Mouse (Mus musculus): ENCODE results near the gene Galnt7. TPM values are rescaled to one million over a fixed set of nuclear protein-coding genes. Genes with fewer than 3 reads are reported as not detected.

The Galnt7 gene
- total RNA-seq, 1 experiment, result 17.7 TPM

DNA sequence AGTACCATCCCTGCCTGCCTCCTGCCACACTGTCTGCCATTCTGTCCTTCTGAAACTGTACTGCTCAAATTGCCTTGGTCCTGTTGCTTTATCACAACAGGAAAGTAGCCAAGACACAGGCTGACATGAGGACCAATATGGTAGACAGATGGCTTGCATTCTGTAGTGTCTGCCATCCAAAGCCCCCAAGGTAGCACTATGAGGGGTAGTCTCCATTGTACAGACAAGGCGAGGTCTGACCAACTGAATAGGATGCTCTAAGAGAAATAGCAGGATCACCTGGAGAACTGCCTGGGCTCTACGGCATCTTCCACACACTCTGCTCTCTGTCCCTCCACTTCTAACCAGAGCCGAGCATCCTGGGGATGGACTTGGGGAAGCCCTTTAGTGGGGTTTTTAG lies 29.8 kb downstream of the Galnt7 start:
- in situ Hi-C loops (cut with MboI; ENCODE audit: low sequenced_read_pairs in 2 of 2, unreplicated experiment in 2 of 2), result no loop called here
- Histone ChIP-seq H3K4me1 (ENCODE audit: control insufficient read depth in 2 of 2, insufficient read depth in 2 of 2, low read length in 2 of 2, poor library complexity in 1 of 2) (no peaks in the 10 kb centered on the region), H3K36me3 (ENCODE audit: control insufficient read depth, insufficient read depth, low read length, poor library complexity, severe bottlenecking) (no peaks in the 10 kb centered on the region), H3K9ac (ENCODE audit: insufficient read depth, low read depth, low read length, poor library complexity, severe bottlenecking) (no peak overlapping the region), H3K9me3 (ENCODE audit: control insufficient read depth, insufficient read depth, low read depth, low read length) (no peaks in the 10 kb centered on the region), H3K27ac (ENCODE audit: insufficient read depth, low read depth, low read length, poor library complexity, severe bottlenecking) (no peak overlapping the region), H3K4me3 (ENCODE audit: insufficient read depth in 1 of 2, low read depth in 1 of 2, low read length in 2 of 2, poor library complexity in 1 of 2, severe bottlenecking in 1 of 2) (no peak overlapping the region)
- no peak for TF ChIP-seq ZNF384 (IDR thresholded peaks at IDR 0.05; ENCODE audit: low read depth, low read length)
- TF ChIP-seq HCFC1 (IDR thresholded peaks at IDR 0.05; ENCODE audit: borderline replicate concordance, insufficient read depth, low read length), result no peak
- TF ChIP-seq ZC3H11A (IDR thresholded peaks at IDR 0.05; ENCODE audit: borderline replicate concordance, low read depth, low read length), result no peak
- TF ChIP-seq CHD2 (IDR thresholded peaks at IDR 0.05; ENCODE audit: low read depth, low read length), result no peak
- no peak for TF ChIP-seq MAFK (IDR thresholded peaks at IDR 0.05; ENCODE audit: insufficient read depth, low read depth, low read length)
- no peak for DNase-seq (ENCODE audit: low read depth, low spot score)

DNA sequence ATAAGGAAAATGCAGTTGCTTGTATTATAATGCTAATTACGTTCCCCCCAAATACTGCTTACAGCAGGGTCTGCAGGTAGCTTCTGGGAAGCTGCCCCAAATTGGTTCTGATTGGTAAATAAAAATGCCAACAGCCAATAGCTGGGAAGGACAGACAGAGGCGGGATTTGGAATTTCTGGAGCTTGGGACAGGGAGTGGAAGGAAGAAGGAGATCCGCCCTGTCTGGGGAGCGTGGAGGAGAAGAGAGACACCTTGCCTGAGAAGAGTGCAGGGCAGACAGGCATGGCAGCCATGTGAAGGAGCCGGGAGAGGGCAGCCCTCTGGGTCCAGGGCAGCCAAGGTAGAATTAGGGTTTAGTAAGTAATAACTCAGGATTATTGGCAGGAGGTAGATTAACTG lies 35.9 kb downstream of the Galnt7 start:
- DNase-seq (ENCODE audit: low read depth, low spot score), result peak; percentile 55
- TF ChIP-seq CHD2 (IDR thresholded peaks at IDR 0.05; ENCODE audit: low read depth, low read length) (no peak), HCFC1 (IDR thresholded peaks at IDR 0.05; ENCODE audit: borderline replicate concordance, insufficient read depth, low read length) (no peak), ZNF384 (IDR thresholded peaks at IDR 0.05; ENCODE audit: low read depth, low read length) (no peak), ZC3H11A (IDR thresholded peaks at IDR 0.05; ENCODE audit: borderline replicate concordance, low read depth, low read length) (no peak), MAFK (IDR thresholded peaks at IDR 0.05; ENCODE audit: insufficient read depth, low read depth, low read length) (no peak)
- H3K4me1 ChIP-seq (ENCODE audit: control insufficient read depth in 2 of 2, insufficient read depth in 2 of 2, low read length in 2 of 2, poor library complexity in 1 of 2), result peaks cover 4 to 9% of the 10 kb centered on the region in 2 experiments; a peak in 3 of 4 replicates
- no peaks in the 10 kb centered on the region for H3K9me3 ChIP-seq (ENCODE audit: control insufficient read depth, insufficient read depth, low read depth, low read length)
- peak overlapping the region; percentile 61; the same call in 1 of the 2 replicates for H3K27ac ChIP-seq (ENCODE audit: insufficient read depth, low read depth, low read length, poor library complexity, severe bottlenecking)
- H3K9ac ChIP-seq (ENCODE audit: insufficient read depth, low read depth, low read length, poor library complexity, severe bottlenecking), result peak overlapping the region; percentile 49; the same call in 1 of the 2 replicates
- in situ Hi-C loops (cut with MboI; ENCODE audit: low sequenced_read_pairs in 2 of 2, unreplicated experiment in 2 of 2), result no loop called here
- peak overlapping the region; percentile 49 to 59 for H3K4me3 ChIP-seq (ENCODE audit: insufficient read depth in 1 of 2, low read depth in 1 of 2, low read length in 2 of 2, poor library complexity in 1 of 2, severe bottlenecking in 1 of 2)
- no peaks in the 10 kb centered on the region for H3K36me3 ChIP-seq (ENCODE audit: control insufficient read depth, insufficient read depth, low read length, poor library complexity, severe bottlenecking)

DNA sequence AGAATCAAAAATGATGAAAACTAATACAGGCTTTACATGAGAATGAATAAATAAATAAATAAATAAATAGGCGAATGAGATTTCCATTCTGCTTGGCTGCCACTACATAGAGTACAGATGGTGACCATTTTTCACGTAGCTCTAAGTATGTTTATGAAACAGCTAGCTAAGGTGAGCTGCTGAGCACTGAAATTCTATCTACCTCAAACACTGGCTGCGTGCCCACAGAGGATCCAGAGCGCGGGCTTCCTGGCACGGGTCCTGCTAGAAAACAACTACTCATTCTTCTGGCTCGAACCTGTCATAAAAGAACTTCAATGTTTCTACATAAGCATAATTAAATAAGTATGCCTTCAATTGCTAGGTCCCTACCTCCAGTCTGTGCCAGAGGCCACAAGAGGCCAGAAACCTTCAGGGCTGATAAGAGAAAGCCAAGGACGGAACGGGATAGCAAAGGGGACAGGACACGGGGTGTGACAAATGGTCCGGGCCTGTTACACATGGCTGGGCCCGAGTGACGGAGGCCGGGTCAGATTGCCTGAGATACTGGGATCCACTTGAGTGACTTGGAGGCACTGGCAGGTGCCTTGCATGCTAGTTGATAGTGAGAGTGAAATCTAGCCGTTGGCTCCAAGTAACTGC lies 37.7 kb downstream of the Galnt7 start:
- Histone ChIP-seq H3K4me1 (ENCODE audit: control insufficient read depth in 2 of 2, insufficient read depth in 2 of 2, low read length in 2 of 2, poor library complexity in 1 of 2) (peaks cover 4 to 9% of the 10 kb centered on the region in 2 experiments; a peak in 3 of 4 replicates), H3K4me3 (ENCODE audit: insufficient read depth in 1 of 2, low read depth in 1 of 2, low read length in 2 of 2, poor library complexity in 1 of 2, severe bottlenecking in 1 of 2) (no peak overlapping the region), H3K36me3 (ENCODE audit: control insufficient read depth, insufficient read depth, low read length, poor library complexity, severe bottlenecking) (no peaks in the 10 kb centered on the region; the same call in 1 of the 2 replicates), H3K27ac (ENCODE audit: insufficient read depth, low read depth, low read length, poor library complexity, severe bottlenecking) (no peak overlapping the region), H3K9me3 (ENCODE audit: control insufficient read depth, insufficient read depth, low read depth, low read length) (no peaks in the 10 kb centered on the region), H3K9ac (ENCODE audit: insufficient read depth, low read depth, low read length, poor library complexity, severe bottlenecking) (no peak overlapping the region)
- TF ChIP-seq ZNF384 (IDR thresholded peaks at IDR 0.05; ENCODE audit: low read depth, low read length) (no peak), MAFK (IDR thresholded peaks at IDR 0.05; ENCODE audit: insufficient read depth, low read depth, low read length) (no peak), ZC3H11A (IDR thresholded peaks at IDR 0.05; ENCODE audit: borderline replicate concordance, low read depth, low read length) (no peak), CHD2 (IDR thresholded peaks at IDR 0.05; ENCODE audit: low read depth, low read length) (no peak), HCFC1 (IDR thresholded peaks at IDR 0.05; ENCODE audit: borderline replicate concordance, insufficient read depth, low read length) (no peak)
- in situ Hi-C loops (cut with MboI; ENCODE audit: low sequenced_read_pairs in 2 of 2, unreplicated experiment in 2 of 2), result no loop called here
- DNase-seq (ENCODE audit: low read depth, low spot score), result no peak

DNA sequence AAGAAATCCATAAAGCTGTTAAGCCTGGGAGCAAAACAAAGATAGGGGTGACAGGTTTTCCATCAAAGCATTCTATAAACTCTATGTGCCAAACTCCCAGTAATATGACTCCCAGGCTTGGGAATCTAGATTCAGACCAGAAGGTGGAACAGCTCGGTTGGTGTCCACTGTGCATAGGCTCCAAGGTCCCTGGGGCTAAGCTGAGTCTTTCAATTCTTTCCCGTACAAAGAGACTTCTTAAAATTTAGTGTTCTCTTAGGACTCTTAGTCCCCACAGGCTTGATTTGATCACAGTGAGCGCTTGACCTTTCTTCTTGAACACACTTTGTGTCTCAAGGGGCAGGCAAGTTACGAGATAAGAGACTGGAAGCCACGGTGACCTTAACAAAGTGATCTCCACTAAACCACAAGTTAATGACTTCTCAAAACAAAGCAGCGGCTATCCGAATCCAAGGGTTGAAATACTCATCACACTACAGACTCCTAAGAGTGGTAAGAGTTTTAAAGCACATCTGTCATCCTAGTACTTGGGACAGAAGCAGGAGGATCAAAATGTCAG lies 41.3 kb downstream of the Galnt7 start:
- no peak overlapping the region for H3K9ac ChIP-seq (ENCODE audit: insufficient read depth, low read depth, low read length, poor library complexity, severe bottlenecking)
- no peak for DNase-seq (ENCODE audit: low read depth, low spot score)
- H3K9me3 ChIP-seq (ENCODE audit: control insufficient read depth, insufficient read depth, low read depth, low read length), result no peaks in the 10 kb centered on the region
- H3K36me3 ChIP-seq (ENCODE audit: control insufficient read depth, insufficient read depth, low read length, poor library complexity, severe bottlenecking), result no peaks in the 10 kb centered on the region; the same call in 1 of the 2 replicates
- TF ChIP-seq ZC3H11A (IDR thresholded peaks at IDR 0.05; ENCODE audit: borderline replicate concordance, low read depth, low read length) (no peak), ZNF384 (IDR thresholded peaks at IDR 0.05; ENCODE audit: low read depth, low read length) (no peak), HCFC1 (IDR thresholded peaks at IDR 0.05; ENCODE audit: borderline replicate concordance, insufficient read depth, low read length) (no peak), CHD2 (IDR thresholded peaks at IDR 0.05; ENCODE audit: low read depth, low read length) (no peak), MAFK (IDR thresholded peaks at IDR 0.05; ENCODE audit: insufficient read depth, low read depth, low read length) (no peak)
- peaks cover 4 to 6% of the 10 kb centered on the region in 2 experiments; a peak in 2 of 4 replicates for H3K4me1 ChIP-seq (ENCODE audit: control insufficient read depth in 2 of 2, insufficient read depth in 2 of 2, low read length in 2 of 2, poor library complexity in 1 of 2)
- in situ Hi-C loops (cut with MboI; ENCODE audit: low sequenced_read_pairs in 2 of 2, unreplicated experiment in 2 of 2), result no loop called here
- H3K27ac ChIP-seq (ENCODE audit: insufficient read depth, low read depth, low read length, poor library complexity, severe bottlenecking), result no peak overlapping the region
- H3K4me3 ChIP-seq (ENCODE audit: insufficient read depth in 1 of 2, low read depth in 1 of 2, low read length in 2 of 2, poor library complexity in 1 of 2, severe bottlenecking in 1 of 2), result no peak overlapping the region

All from ES-E14 (cell line).